ENCODE assay signal across 8 mouse cellular contexts in genomic region chr7:67672650-67673049, GRCm38 (mm10). TPM values are rescaled to one million over a fixed set of nuclear protein-coding genes. Genes with fewer than 3 reads are reported as not detected.
DNase-seq lines count a peak whose midpoint lies in the region; TF ChIP-seq lines count a peak whose summit lies in the region.

No protein-coding gene starts in this region.

- no peak for TF ChIP-seq POLR2A in kidney, adult 2 months (IDR thresholded peaks at IDR 0.05; ENCODE audit: low read depth, low read length)

- H3K4me3 ChIP-seq in kidney, adult 2 months (ENCODE audit: insufficient read depth, low read depth, low read length): no peak overlapping the region
- no peak overlapping the region for H3K4me3 ChIP-seq in limb, embryonic 10.5 days

- H3K36me3 ChIP-seq in kidney, adult 2 months (ENCODE audit: control insufficient read depth, insufficient read depth, low read length): no peaks in the 10 kb centered on the region; the same call in 1 of the 2 replicates
- peaks cover 90% of the 10 kb centered on the region for H3K36me3 ChIP-seq in limb, embryonic 10.5 days

- H3K9me3 ChIP-seq in limb, embryonic 10.5 days (replicated peaks): 0 out of 2 replicates have a peak, but pooled peaks cover 6% of the 10 kb centered on the region

- no peaks in the 10 kb centered on the region for H3K4me1 ChIP-seq in kidney, adult 2 months (ENCODE audit: control insufficient read depth, insufficient read depth, low read length)
- no peaks in the 10 kb centered on the region for H3K4me1 ChIP-seq in limb, embryonic 10.5 days

- peak; percentile 91 for DNase-seq in 3T3-L1 (ENCODE audit: low read depth, low spot score)
- DNase-seq in adrenal gland, postnatal 10 days: peak; percentile 98
- DNase-seq in embryo, embryonic 9.5 days (ENCODE audit: extremely low spot score): peak; percentile 84
- peak; percentile 94 to 100 for DNase-seq in heart, adult 18-20 months
- DNase-seq in kidney, adult 2 months: peak; percentile 94
- DNase-seq in limb, embryonic 10.5 days (ENCODE audit: low spot score): peak; percentile 94
- DNase-seq in monocyte, adult 2 months (ENCODE audit: low read depth in 1 of 2, low spot score in 2 of 2): peak; percentile 21 to 57
- DNase-seq in spleen, postnatal 36 days (ENCODE audit: low spot score in 2 of 2): peak; percentile 50 to 51

- H3K27ac ChIP-seq in kidney, adult 2 months (ENCODE audit: insufficient read depth, low read depth, low read length): no peak overlapping the region
- H3K27ac ChIP-seq in limb, embryonic 10.5 days: no peak overlapping the region

- TF ChIP-seq CTCF in kidney, adult 2 months (conservative IDR thresholded peaks at IDR 0.05; ENCODE audit: insufficient read depth, insufficient read length, low read depth, low read length): peak; percentile 96

- 7% methylated on average over 10 of the region's 10 CpGs for WGBS in kidney, adult 2 months
- WGBS in limb, embryonic 10.5 days: 19% methylated on average over 10 of the region's 10 CpGs

- H3K27me3 ChIP-seq in kidney, adult 2 months (replicated peaks; ENCODE audit: control insufficient read depth, insufficient read depth, low read length): no peaks in the 10 kb centered on the region
- no peaks in the 10 kb centered on the region for H3K27me3 ChIP-seq in limb, embryonic 10.5 days (ENCODE audit: low read depth, poor library complexity, severe bottlenecking)

RNA-seq across cellular contexts. Expression of gene Ttc23, which starts 25.4 kb away (rescaled TPM):
- total RNA-seq in adrenal gland, postnatal 10 days (2021): 10 to 100 TPM; 30.5 to 42.8 TPM
- total RNA-seq in heart, adult 18-20 months (2021): 10 to 100 TPM; 16.7 to 18.2 TPM
- 8.4 and 8.8 TPM in 2 replicates for polyA plus RNA-seq in kidney, adult 2 months (2012; rRNA removed)
- 52.0 and 59.6 TPM in 2 replicates for polyA plus RNA-seq in limb, embryonic 10.5 days (2016; fragmentation: Nextera tagmentation; extraction: Ambion mirVana)

RNA-seq across cellular contexts. Expression of gene Lrrc28, which starts 27.6 kb away (rescaled TPM):
- total RNA-seq in adrenal gland, postnatal 10 days (2021): 10 to 100 TPM; 17.6 to 19.3 TPM
- 10 to 100 TPM; 12.8 to 13.9 TPM for total RNA-seq in heart, adult 18-20 months (2021)
- polyA plus RNA-seq in kidney, adult 2 months (2012; rRNA removed): 41.8 and 46.1 TPM in 2 replicates
- 18.9 and 22.5 TPM in 2 replicates for polyA plus RNA-seq in limb, embryonic 10.5 days (2016; fragmentation: Nextera tagmentation; extraction: Ambion mirVana)

Comparison
In these comparisons a context has a peak if more than half of its experiments do, and no peak if none do; other contexts are left out.
1. DNase-seq: peak in every context shown above with its lines; median percentile 98 in adrenal gland, postnatal 10 days; 97 in heart, adult 18-20 months; 94 in kidney, adult 2 months; 94 in limb, embryonic 10.5 days; 91 in 3T3-L1; 84 in embryo, embryonic 9.5 days; 50 in spleen, postnatal 36 days; 39 in monocyte, adult 2 months.